Mouse (Mus musculus) liver, adult 2 months (tissue): ENCODE data around the gene Taldo1.

Source experiments
- CTCF ChIP-seq: fragments of 200-500 bp; IDR thresholded peaks from 2 replicates; pipeline ENCODE4 v1.5.1; 2011; ENCODE audit warnings: low read depth, low read length, control low read depth
- POLR2A ChIP-seq: fragments of 200-500 bp; IDR thresholded peaks from 2 replicates; pipeline ENCODE4 v1.6.1; 2011; ENCODE audit warnings: low read length, control low read depth; ENCODE audit not compliant: insufficient read depth; ENCODE audit errors: extremely low read depth

DNA sequence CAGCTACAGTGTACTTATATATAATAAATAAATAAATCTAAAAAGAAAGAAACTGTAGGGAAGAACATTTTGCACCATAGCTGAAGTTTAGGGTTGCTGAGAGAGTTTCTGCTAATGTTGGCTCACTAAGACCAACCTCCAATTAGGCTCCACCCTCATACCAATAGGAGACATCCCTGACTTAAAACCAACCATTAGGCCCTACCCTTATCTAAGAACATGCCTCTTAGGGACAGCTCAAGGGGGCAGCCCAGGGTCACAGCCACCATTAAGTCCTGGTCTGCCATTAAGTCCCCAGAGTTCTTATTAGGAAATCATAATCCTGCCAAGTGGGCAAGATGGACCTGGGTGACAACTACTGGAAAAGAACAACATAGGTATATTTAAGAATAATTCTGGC is 17.6 kb upstream of the Taldo1 start:
- TF ChIP-seq POLR2A (no peak), CTCF (no peak)
